21 mouse cellular contexts compared by ENCODE assay signal in the genomic region with DNA sequence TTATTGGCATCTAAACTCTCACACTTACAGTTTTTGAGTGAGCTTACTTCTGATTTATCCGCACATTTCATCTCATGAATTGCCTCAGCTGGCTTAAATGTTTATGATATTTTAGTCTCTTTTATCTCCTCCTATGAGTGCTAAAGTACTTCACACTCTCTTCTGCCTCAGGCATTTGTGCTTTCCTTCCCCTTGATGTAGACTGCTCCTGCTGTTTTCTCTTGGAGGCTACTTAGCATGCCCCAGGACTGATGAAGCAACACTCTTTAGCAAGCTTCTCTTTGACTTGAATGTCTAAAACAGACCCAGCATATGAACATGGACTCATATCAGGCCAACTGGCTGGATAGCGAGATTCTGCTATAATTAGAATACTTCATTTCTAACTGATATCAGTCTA.
DNase-seq lines count a peak whose midpoint lies in the region; ATAC-seq and TF ChIP-seq lines count a peak whose summit lies in the region.
"Had no signal": no experiment of that assay in that cellular context is flagged by ENCODE, and none has a peak within 500 bp of the region (broad histone marks: within the 10 kb centered on the region; RNA-seq: fewer than 3 reads in every experiment).

No protein-coding gene starts in this region.

- no peak overlapping the region for H3K4me3 ChIP-seq in midbrain, embryonic 13.5 days (replicated peaks)
- H3K4me3 ChIP-seq in midbrain, postnatal 0 days (ENCODE audit: low read depth, low read length): no peak overlapping the region
- H3K4me3 ChIP-seq in midbrain, embryonic 15.5 days: no peak overlapping the region
- H3K4me3 ChIP-seq in midbrain, embryonic 16.5 days (ENCODE audit: low read depth, low read length): no peak overlapping the region
- H3K4me3 ChIP-seq: embryonic facial prominence, embryonic 10.5 days; embryonic facial prominence, embryonic 12.5 days; forebrain, embryonic 13.5 days; forebrain, embryonic 15.5 days had no signal

- no peaks in the 10 kb centered on the region for H3K36me3 ChIP-seq in midbrain, embryonic 13.5 days
- no peaks in the 10 kb centered on the region for H3K36me3 ChIP-seq in midbrain, postnatal 0 days (ENCODE audit: insufficient read depth, low read length)
- no peaks in the 10 kb centered on the region for H3K36me3 ChIP-seq in midbrain, embryonic 15.5 days (replicated peaks)
- no peaks in the 10 kb centered on the region for H3K36me3 ChIP-seq in midbrain, embryonic 16.5 days (ENCODE audit: control insufficient read depth, insufficient read depth, low read length)
- H3K36me3 ChIP-seq: embryonic facial prominence, embryonic 10.5 days; embryonic facial prominence, embryonic 12.5 days; forebrain, embryonic 15.5 days had no signal

- no peaks in the 10 kb centered on the region for H3K4me1 ChIP-seq in midbrain, embryonic 13.5 days (replicated peaks)
- H3K4me1 ChIP-seq in midbrain, postnatal 0 days (ENCODE audit: insufficient read depth, low read length): no peaks in the 10 kb centered on the region
- no peaks in the 10 kb centered on the region for H3K4me1 ChIP-seq in midbrain, embryonic 15.5 days
- H3K4me1 ChIP-seq in midbrain, embryonic 16.5 days (ENCODE audit: control insufficient read depth, insufficient read depth, low read length): no peaks in the 10 kb centered on the region
- H3K4me1 ChIP-seq: embryonic facial prominence, embryonic 10.5 days; embryonic facial prominence, embryonic 12.5 days; forebrain, embryonic 13.5 days; forebrain, embryonic 15.5 days had no signal

- no peak overlapping the region for H3K9ac ChIP-seq in midbrain, embryonic 13.5 days (replicated peaks)
- no peak overlapping the region for H3K9ac ChIP-seq in midbrain, postnatal 0 days (replicated peaks; ENCODE audit: low read length, poor library complexity, severe bottlenecking)
- no peak overlapping the region for H3K9ac ChIP-seq in midbrain, embryonic 15.5 days
- H3K9ac ChIP-seq in midbrain, embryonic 16.5 days (ENCODE audit: low read depth, low read length): no peak overlapping the region
- H3K9ac ChIP-seq: embryonic facial prominence, embryonic 12.5 days; forebrain, embryonic 13.5 days; forebrain, embryonic 15.5 days; forebrain, postnatal 0 days had no signal

- no peaks in the 10 kb centered on the region for H3K27me3 ChIP-seq in midbrain, embryonic 13.5 days
- no peaks in the 10 kb centered on the region for H3K27me3 ChIP-seq in midbrain, postnatal 0 days (ENCODE audit: insufficient read depth, low read length)
- H3K27me3 ChIP-seq in midbrain, embryonic 15.5 days (replicated peaks): no peaks in the 10 kb centered on the region
- no peaks in the 10 kb centered on the region for H3K27me3 ChIP-seq in midbrain, embryonic 16.5 days (ENCODE audit: control insufficient read depth, insufficient read depth, low read depth, low read length)
- H3K27me3 ChIP-seq: embryonic facial prominence, embryonic 12.5 days; forebrain, embryonic 13.5 days; forebrain, embryonic 15.5 days had no signal

- WGBS in midbrain, embryonic 13.5 days: 77% methylated on average over 2 of the region's 2 CpGs
- WGBS in midbrain, postnatal 0 days: 74% methylated on average over 2 of the region's 2 CpGs
- 83% methylated on average over 2 of the region's 2 CpGs for WGBS in midbrain, embryonic 15.5 days
- 63% methylated on average over 2 of the region's 2 CpGs for WGBS in midbrain, embryonic 16.5 days

- TF ChIP-seq POLR2A in brain, embryonic 14.5 days (IDR thresholded peaks at IDR 0.05; ENCODE audit: borderline replicate concordance, extremely low read depth, insufficient read depth, insufficient read length, poor library complexity, severe bottlenecking): no peak

- TF ChIP-seq CTCF in midbrain, postnatal 0 days (IDR thresholded peaks at IDR 0.05): no peak
- TF ChIP-seq CTCF in brain, embryonic 14.5 days (IDR thresholded peaks at IDR 0.05; ENCODE audit: borderline replicate concordance, extremely low read depth, insufficient read depth, insufficient read length): no peak

- H3K9me3 ChIP-seq in midbrain, embryonic 13.5 days: no peaks in the 10 kb centered on the region
- no peaks in the 10 kb centered on the region for H3K9me3 ChIP-seq in midbrain, postnatal 0 days (ENCODE audit: low read length)
- no peaks in the 10 kb centered on the region for H3K9me3 ChIP-seq in midbrain, embryonic 15.5 days
- H3K9me3 ChIP-seq in midbrain, embryonic 16.5 days (replicated peaks; ENCODE audit: control insufficient read depth, low read length, poor library complexity, severe bottlenecking): no peaks in the 10 kb centered on the region
- H3K9me3 ChIP-seq: embryonic facial prominence, embryonic 10.5 days; embryonic facial prominence, embryonic 12.5 days; forebrain, embryonic 13.5 days; forebrain, embryonic 15.5 days had no signal

- no peak for DNase-seq in midbrain, postnatal 0 days (ENCODE audit: low spot score)
- DNase-seq in brain, embryonic 14.5 days (ENCODE audit: low read depth): peak; percentile 53
- no peak for DNase-seq in embryo, embryonic 9.5 days (ENCODE audit: extremely low spot score)
- DNase-seq: adrenal gland, adult 2 months; adrenal gland, postnatal 10 days; adrenal gland, postnatal 25 days; cerebellum, adult 11 months; cerebellum, adult 18-20 months; cerebellum, adult 8-10 months; cerebellum, adult 9-11 months; cerebellum, postnatal 14 days; cerebellum, postnatal 36 days; embryo, embryonic 11 days; forebrain, postnatal 0 days had no signal

- H3K4me2 ChIP-seq in midbrain, embryonic 13.5 days (replicated peaks): no peak overlapping the region
- H3K4me2 ChIP-seq in midbrain, postnatal 0 days (ENCODE audit: low read depth, low read length, poor library complexity, severe bottlenecking): no peak overlapping the region
- H3K4me2 ChIP-seq in midbrain, embryonic 15.5 days: no peak overlapping the region
- H3K4me2 ChIP-seq in midbrain, embryonic 16.5 days (ENCODE audit: low read length): no peak overlapping the region
- H3K4me2 ChIP-seq: embryonic facial prominence, embryonic 12.5 days; forebrain, embryonic 13.5 days; forebrain, embryonic 15.5 days had no signal

- no peak overlapping the region for H3K27ac ChIP-seq in midbrain, embryonic 13.5 days
- no peak overlapping the region for H3K27ac ChIP-seq in midbrain, postnatal 0 days (ENCODE audit: low read depth, low read length)
- H3K27ac ChIP-seq in midbrain, embryonic 15.5 days: no peak overlapping the region
- H3K27ac ChIP-seq in midbrain, embryonic 16.5 days (ENCODE audit: low read length): no peak overlapping the region
- H3K27ac ChIP-seq: embryonic facial prominence, embryonic 10.5 days; embryonic facial prominence, embryonic 12.5 days; forebrain, embryonic 13.5 days; forebrain, embryonic 15.5 days had no signal

- ATAC-seq in midbrain, embryonic 13.5 days: 0 out of 2 replicates have a peak, but pooled peaks have one; percentile 27
- no peak for ATAC-seq in midbrain, postnatal 0 days (ENCODE audit: low FRiP score)
- ATAC-seq in midbrain, embryonic 15.5 days (replicated peaks): peak; percentile 71
- no peak for ATAC-seq in midbrain, embryonic 16.5 days
- ATAC-seq: forebrain, embryonic 13.5 days; forebrain, embryonic 15.5 days; forebrain, postnatal 0 days had no signal

Comparison
In these comparisons a context has a peak if more than half of its experiments do, and no peak if none do; other contexts are left out.
1. ATAC-seq: peak in midbrain, embryonic 13.5 days (single experiment) and midbrain, embryonic 15.5 days (single experiment); none in midbrain, postnatal 0 days (single experiment) and midbrain, embryonic 16.5 days (single experiment).